Mouse (Mus musculus) liver, adult 2 months (tissue): ENCODE data around the gene Tmem164. TPM values are rescaled to one million over a fixed set of nuclear protein-coding genes. Genes with fewer than 3 reads are reported as not detected.

Experiments
- DNase-seq: peaks from one replicate; pipeline ENCODE4 v3.0.0-alpha.2; 2011; ENCODE audit warnings: low read depth, low spot score; ENCODE audit errors: extremely low read depth
- H3K27ac ChIP-seq: fragments of 200-500 bp; replicated peaks from 2 replicates; pipeline ENCODE4 v1.5.1; 2012; ENCODE audit warnings: low read depth, mild to moderate bottlenecking, control low read depth, inconsistent platforms, low read length; ENCODE audit not compliant: insufficient read depth
- H3K27me3 ChIP-seq: fragments of 200-500 bp; 2 replicates; pipeline ENCODE4 v1.6.1; 2012; ENCODE audit warnings: mild to moderate bottlenecking, moderate library complexity, low read length, inconsistent platforms; ENCODE audit not compliant: control insufficient read depth, insufficient read depth
- H3K36me3 ChIP-seq: fragments of 200-500 bp; 2 replicates; pipeline ENCODE4 v1.6.1; 2012; ENCODE audit warnings: low read length, inconsistent platforms; ENCODE audit not compliant: control insufficient read depth, insufficient read depth
- H3K4me1 ChIP-seq: fragments of 200-500 bp; 2 replicates; pipeline ENCODE4 v1.6.1; 2011; ENCODE audit warnings: low read length; ENCODE audit not compliant: control insufficient read depth, insufficient read depth
- H3K4me3 ChIP-seq: fragments of 200-500 bp; 2 replicates; pipeline ENCODE4 v1.5.1; 2011; ENCODE audit warnings: low read depth, mild to moderate bottlenecking, control low read depth, low read length, moderate library complexity; ENCODE audit not compliant: insufficient read depth
- H3K79me2 ChIP-seq: fragments of 200-500 bp; 2 replicates; pipeline ENCODE4 v1.6.1; 2012; ENCODE audit warnings: inconsistent platforms, mild to moderate bottlenecking, low read length, moderate library complexity; ENCODE audit not compliant: control insufficient read depth, insufficient read depth
- H3K9ac ChIP-seq: fragments of 200-500 bp; 2 replicates; pipeline ENCODE4 v1.6.1; 2012; ENCODE audit warnings: low read depth, mild to moderate bottlenecking, control low read depth, inconsistent platforms, low read length
- CTCF ChIP-seq: fragments of 200-500 bp; IDR thresholded peaks from 2 replicates; pipeline ENCODE4 v1.5.1; 2011; ENCODE audit warnings: low read depth, low read length, control low read depth
- POLR2A ChIP-seq: fragments of 200-500 bp; IDR thresholded peaks from 2 replicates; pipeline ENCODE4 v1.6.1; 2011; ENCODE audit warnings: low read length, control low read depth; ENCODE audit not compliant: insufficient read depth; ENCODE audit errors: extremely low read depth
- WGBS: fragments of 180-500 bp; shearing (Covaris S2); methylation state at CpG from one replicate; pipeline ENCODE4 v1.1.7; 2018; 5-methylcytosine and 5-hydroxymethylcytosine counted together
- polyA plus RNA-seq: library from polyadenylated mRNA; depleted of rRNA; stranded (reverse); fragments of >200 nt; gene quantifications from 2 replicates; pipeline ENCODE4 v1.2.3, GENCODE M21; 2012
- total RNA-seq: library from RNA; depleted of rRNA; stranded (reverse); fragments of >200 nt; gene quantifications from 2 replicates; pipeline ENCODE4 v1.2.3, GENCODE M21; 2014

The Tmem164 gene
- total and polyA plus RNA-seq, 2 experiments, result 5.3 to 8.4 TPM

DNA sequence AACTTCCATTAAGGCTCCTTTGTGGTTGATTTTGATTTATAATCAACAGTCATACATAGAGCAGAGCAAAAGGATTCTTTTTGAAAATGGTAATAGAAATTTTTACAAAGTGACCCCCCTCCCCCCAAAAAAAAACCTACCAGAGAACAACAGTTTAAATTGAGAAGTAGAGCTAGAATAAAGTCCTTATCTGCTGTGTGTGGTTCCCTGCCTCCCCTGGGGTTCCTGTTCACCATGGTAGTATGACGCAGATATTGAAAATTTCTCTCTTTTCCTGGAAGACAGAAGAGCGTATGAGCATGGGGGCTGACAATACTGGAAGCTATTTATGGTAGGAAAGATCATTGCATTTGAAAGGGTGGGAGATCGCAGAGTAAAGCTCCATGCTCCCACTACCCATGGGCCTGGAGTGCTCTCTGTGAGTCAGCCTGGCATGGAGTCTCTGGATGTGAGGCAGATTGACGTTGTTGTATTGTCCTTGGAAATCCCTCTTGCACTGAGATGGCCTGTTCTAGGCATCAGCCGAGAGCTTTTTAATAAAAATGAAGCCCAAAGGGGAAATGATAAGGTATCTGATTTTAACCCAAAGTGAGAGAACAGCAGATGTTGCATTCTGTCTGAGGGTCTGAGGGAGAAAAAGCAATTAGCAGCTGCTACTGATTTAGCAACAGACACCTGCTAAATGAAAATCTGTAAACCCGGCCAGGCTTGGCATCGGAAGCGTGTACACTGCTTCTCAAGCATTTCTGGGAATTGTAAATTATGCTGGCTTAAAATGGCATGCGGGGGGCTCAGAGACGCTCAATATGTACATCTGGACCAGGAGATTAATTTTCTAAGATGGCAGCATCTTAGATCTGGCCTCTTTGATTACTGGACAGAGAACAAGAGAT, 105.2 kb downstream of the Tmem164 start:
- Histone ChIP-seq H3K4me3 (no peak overlapping the region), H3K27me3 (no peaks in the 10 kb centered on the region), H3K79me2 (no peaks in the 10 kb centered on the region), H3K9ac (no peak overlapping the region), H3K4me1 (no peaks in the 10 kb centered on the region), H3K36me3 (no peaks in the 10 kb centered on the region), H3K27ac (no peak overlapping the region)
- 95% methylated on average over 10 of the region's 10 CpGs for WGBS
- TF ChIP-seq POLR2A (no peak), CTCF (no peak)
- DNase-seq, result no peak

DNA sequence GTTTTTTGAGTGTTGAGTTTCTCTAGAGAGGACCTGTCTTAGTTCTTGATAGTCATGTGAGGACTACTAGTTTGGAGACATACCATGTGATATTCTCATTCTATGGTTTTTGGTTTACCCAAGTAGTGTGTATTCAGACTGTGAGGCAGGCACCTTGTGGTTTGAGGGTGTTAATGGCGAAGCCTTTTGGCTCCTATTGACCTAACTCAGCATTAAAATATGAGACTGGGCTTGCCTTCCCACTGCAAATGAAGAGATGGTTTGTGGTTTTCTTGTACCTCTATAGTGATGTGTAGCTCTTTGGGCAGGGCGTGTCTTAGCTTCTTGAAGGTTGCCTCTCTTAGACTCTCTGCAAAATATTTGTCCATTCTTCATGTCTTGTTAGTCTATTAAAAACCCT, 111.0 kb downstream of the Tmem164 start:
- Histone ChIP-seq H3K4me3 (no peak overlapping the region), H3K27me3 (no peaks in the 10 kb centered on the region), H3K27ac (no peak overlapping the region), H3K4me1 (no peaks in the 10 kb centered on the region), H3K79me2 (no peaks in the 10 kb centered on the region), H3K36me3 (no peaks in the 10 kb centered on the region), H3K9ac (no peak overlapping the region)
- no peak for DNase-seq
- WGBS, result 98% methylated on average over 2 of the region's 2 CpGs
- TF ChIP-seq POLR2A (no peak), CTCF (no peak)

DNA sequence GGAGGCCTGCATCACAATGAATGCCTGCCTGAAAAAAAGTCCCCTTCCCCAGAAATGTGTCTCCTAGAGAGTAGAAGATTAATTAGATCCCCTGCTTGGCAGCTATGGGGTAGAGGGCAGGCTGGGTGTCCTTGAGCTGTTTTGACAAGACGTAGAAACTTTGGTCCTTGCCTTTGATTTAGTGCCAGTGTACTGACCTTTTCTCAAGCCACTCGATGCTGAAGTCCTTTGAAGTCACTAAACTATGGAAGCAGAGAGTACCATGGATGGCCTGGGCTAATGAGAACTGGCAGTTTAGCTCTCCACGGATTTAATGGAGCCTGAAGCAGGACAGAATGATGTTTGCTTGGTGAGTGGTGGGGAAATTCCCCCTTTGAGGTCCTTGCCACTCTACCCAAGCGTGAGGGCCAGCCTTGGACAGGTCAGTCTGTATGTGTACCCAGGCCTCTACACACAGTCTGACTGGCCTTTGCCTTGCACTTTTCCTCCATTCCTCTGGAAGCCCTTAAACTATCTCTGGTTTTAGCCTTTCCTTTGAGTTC, 112.9 kb downstream of the Tmem164 start:
- Histone ChIP-seq H3K27me3 (no peaks in the 10 kb centered on the region), H3K27ac (no peak overlapping the region), H3K36me3 (no peaks in the 10 kb centered on the region), H3K9ac (no peak overlapping the region), H3K4me3 (no peak overlapping the region), H3K79me2 (no peaks in the 10 kb centered on the region), H3K4me1 (no peaks in the 10 kb centered on the region)
- DNase-seq, result no peak
- TF ChIP-seq CTCF, result no peak
- 70% methylated on average over 4 of the region's 4 CpGs for WGBS

DNA sequence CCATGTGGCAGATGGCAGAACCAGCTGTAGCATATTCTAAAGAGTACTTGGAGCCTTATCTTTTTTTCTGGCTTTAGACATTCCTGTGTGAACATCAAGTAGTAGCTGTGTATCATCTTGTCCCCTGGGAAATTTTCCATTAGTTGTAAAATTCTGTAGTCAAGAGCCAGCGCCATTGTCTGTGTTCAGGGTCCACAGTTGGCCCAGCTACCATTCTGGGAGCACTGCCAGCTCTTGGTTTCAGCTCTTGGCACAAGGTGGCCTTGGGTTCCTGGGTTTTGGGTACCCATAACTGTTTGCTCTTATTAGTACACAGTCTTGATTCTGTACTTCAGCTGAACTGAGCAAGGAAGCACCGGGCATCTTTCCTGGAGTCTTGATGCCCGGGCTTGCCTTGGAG, 123.4 kb downstream of the Tmem164 start:
- Histone ChIP-seq H3K4me3 (no peak overlapping the region), H3K36me3 (no peaks in the 10 kb centered on the region), H3K9ac (no peak overlapping the region), H3K4me1 (no peaks in the 10 kb centered on the region; the same call in 1 of the 2 replicates), H3K79me2 (no peaks in the 10 kb centered on the region), H3K27me3 (no peaks in the 10 kb centered on the region), H3K27ac (no peak overlapping the region)
- WGBS, result 74% methylated on average over 3 of the region's 3 CpGs
- peak; percentile 4 for DNase-seq
- TF ChIP-seq POLR2A (no peak), CTCF (no peak)

DNA sequence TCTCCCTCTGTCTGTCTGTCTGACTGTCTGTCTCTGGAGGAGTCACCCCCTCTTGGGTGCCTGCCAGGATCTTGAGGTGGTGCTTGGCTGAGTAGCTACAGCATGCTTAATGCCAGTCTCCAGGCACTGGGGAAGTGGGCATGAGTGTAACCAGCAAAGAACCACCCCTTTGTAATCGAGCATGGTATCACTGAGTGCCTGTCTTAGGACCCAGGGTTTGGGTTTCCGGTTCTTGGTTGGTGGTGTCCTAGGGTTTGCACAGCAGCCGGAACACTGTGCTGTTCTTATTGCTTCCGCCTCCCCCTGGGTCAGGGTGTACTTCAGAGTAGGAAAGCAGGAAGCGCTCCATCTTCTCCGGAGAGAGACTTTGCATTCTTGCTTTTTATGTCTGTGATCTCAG, 124.9 kb downstream of the Tmem164 start:
- no peak for DNase-seq
- 75% methylated on average over 6 of the region's 6 CpGs for WGBS
- TF ChIP-seq POLR2A, result no peak
- TF ChIP-seq CTCF, result no peak
- Histone ChIP-seq H3K79me2 (no peaks in the 10 kb centered on the region), H3K27ac (no peak overlapping the region), H3K27me3 (no peaks in the 10 kb centered on the region), H3K9ac (no peak overlapping the region), H3K4me1 (no peaks in the 10 kb centered on the region; the same call in 1 of the 2 replicates), H3K36me3 (no peaks in the 10 kb centered on the region), H3K4me3 (no peak overlapping the region)

GRCm38 (mm10) chrX:142806620-142807061, 125.4 kb downstream of the Tmem164 start:
- H3K4me3 ChIP-seq, result no peak overlapping the region
- H3K79me2 ChIP-seq, result no peaks in the 10 kb centered on the region
- H3K36me3 ChIP-seq, result no peaks in the 10 kb centered on the region
- TF ChIP-seq CTCF (no peak; the same call in 1 of the 2 replicates), POLR2A (no peak)
- DNase-seq, result no peak
- H3K27me3 ChIP-seq, result no peaks in the 10 kb centered on the region
- H3K9ac ChIP-seq, result no peak overlapping the region
- 68% methylated on average over 10 of the region's 10 CpGs for WGBS
- H3K4me1 ChIP-seq, result no peaks in the 10 kb centered on the region; the same call in 1 of the 2 replicates
- no peak overlapping the region for H3K27ac ChIP-seq
